Mouse (Mus musculus) retina, postnatal 1 day (tissue): ENCODE measurements at regions not wholly inside any gene's neighbourhood (a gene's known extent, or its start where the extent isn't known, plus 50 kb on each side); places are given as distances from the start of the nearest gene placed in this dataset.
A peak's percentile ranks its signal among the peaks of the same experiment; 100 is the strongest.
"Not testable (repeated sequence)": the region's sequence is repeated elsewhere in the genome, so short reads cannot be mapped to it uniquely, and the experiment has no call there.

Experiments
- DNase-seq: peaks from one replicate; pipeline ENCODE4 v3.0.0-alpha.2; 2012

GRCm38 (mm10) chr4:93567487-93568259 lies 232.4 kb upstream of the Tusc1 start:
- DNase-seq: no peak

- DNase-seq: no peak
Observed at GRCm38 (mm10) chr4:93555787-93556760, 220.8 kb upstream of the Tusc1 start.

GRCm38 (mm10) chr4:93555181-93555580 lies 219.9 kb upstream of the Tusc1 start:
- not testable (repeated sequence) for DNase-seq

DNA sequence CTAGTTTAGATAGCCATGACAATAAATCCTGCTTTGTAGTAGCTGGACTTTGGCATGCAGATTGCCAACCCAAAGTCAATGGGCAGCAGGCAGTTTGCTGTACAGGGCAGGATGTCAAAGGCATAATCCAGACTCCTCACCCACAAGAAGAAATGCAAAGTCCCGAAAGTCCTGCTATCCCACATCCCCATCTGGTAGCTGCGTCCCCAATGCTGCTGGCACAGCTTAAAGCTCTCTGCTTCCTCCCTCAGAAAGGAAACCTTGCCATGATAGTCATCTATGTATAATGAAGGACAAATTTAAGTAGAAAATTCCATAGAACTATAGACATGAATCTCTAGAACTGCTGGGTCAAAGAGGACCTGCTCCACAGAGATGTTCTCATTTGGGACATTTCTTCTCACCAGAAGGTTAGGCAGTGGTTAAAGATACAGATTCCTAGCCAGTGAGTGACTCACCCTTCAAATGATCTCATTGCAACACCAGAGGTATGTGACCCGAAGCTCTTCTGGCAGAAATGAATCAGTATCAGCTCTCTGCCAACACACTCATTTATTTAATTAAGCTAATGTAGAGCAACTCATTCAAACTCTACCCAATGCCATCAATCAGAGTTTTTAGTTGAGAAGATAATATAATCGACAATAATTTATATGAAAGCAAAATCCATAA lies 217.3 kb upstream of the Tusc1 start:
- DNase-seq: no peak

GRCm38 (mm10) chr4:93551086-93551485 lies 215.8 kb upstream of the Tusc1 start:
- no peak for DNase-seq

DNA sequence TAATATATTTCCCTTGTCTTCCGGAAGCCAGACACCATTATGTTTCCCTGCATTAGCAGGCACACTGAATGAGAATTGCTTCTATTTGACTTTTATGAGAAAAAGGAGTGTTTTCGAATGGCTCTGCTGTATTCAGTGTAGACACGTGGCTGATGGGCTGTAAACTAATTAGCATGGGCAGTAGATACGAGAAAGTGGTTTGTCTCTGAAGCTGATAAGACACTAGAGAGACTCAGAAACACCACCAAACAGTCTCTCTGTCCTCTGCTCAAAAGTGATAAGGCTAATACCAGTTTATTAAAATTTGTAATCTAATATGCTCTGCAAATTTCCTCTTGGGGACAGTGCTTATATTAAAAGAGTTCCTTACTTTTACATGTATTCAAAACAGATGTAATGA lies 205.3 kb upstream of the Tusc1 start:
- DNase-seq: no peak

GRCm38 (mm10) chr4:93527382-93527781 lies 192.1 kb upstream of the Tusc1 start:
- no peak for DNase-seq

GRCm38 (mm10) chr4:93520454-93521100 lies 185.3 kb upstream of the Tusc1 start:
- DNase-seq: no peak

- no peak for DNase-seq
Observed at GRCm38 (mm10) chr4:93518925-93519324, 183.6 kb upstream of the Tusc1 start.

DNA sequence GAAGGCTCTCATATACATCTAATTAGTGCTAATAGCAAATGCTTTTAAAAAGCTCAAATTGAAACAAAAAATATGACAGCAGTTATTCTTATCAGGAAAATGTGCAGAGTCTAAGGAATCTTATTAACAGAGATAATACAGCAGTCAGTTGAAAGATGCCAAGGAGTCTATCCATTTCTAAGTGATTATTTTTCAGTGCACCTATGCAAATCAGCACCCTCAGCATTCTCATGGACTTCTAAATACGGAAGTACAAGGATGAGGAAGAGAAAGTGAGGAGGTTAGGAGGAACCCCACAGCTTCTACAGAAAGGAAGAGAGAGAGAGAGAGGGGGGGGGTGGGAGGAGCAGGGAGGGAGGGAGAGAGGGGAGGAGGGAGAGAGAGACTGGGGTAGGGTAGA lies 175.5 kb upstream of the Tusc1 start:
- no peak for DNase-seq

DNA sequence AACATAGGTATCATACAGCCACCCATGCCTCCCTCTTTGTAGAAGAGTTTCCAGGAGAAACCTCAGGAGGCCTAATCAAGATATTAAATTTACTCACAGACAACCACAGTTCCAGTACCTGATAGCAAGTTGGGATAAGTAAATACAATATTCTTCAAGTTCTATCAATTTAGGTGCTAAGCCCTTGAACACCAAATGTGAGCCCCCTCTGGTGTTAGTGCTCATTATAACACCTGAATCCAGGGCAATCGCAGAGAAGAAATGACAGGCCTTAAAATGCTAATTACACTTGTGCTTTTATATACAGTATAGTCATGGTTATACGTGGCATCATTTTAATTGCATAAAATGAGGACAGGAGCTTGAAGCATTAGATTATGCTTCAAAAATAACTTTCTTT lies 161.6 kb upstream of the Tusc1 start:
- no peak for DNase-seq

- no peak for DNase-seq
Observed at GRCm38 (mm10) chr4:93494319-93494718, 159.0 kb upstream of the Tusc1 start.

- no peak for DNase-seq
Observed at GRCm38 (mm10) chr4:93493905-93494304, 158.6 kb upstream of the Tusc1 start.

- no peak for DNase-seq
Observed at GRCm38 (mm10) chr4:93493326-93493725, 158.0 kb upstream of the Tusc1 start.

DNA sequence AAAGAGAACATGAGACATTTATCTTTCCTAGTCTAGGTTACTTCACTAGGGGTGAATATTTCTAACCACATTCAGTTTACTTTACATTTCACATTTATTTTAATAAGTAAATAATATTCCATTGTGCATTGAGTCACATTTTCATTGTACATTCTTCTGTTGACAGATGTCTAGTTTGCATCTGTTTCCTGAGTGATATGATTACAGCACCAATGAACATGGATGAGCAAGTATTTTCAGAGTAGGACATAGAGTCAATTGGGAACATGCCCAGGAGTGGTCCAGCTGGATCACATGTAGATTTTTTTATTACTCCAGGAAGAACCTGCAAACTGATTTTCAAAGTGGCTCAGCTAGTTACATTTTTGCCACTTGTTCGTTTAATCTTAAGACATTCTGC lies 153.3 kb upstream of the Tusc1 start:
- no peak for DNase-seq

DNA sequence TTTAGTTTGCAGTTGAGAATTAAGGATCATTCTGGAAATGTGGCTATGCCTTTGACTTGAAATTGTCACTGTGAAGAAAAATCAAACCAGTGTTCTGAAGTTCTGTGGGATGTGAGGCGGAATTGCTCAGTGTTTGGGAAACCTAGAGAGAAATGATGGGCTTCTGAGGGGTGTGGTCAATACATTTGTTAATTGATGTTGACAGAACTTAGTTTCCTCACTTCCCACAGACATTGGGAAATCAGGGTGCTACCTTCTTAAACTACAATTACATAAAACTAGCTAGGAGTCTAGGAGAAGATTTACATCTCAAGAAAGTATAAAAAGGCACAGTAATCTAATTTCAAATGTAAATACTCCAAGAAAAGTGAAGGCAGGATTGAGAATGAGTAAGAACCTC lies 151.1 kb upstream of the Tusc1 start:
- DNase-seq: no peak

GRCm38 (mm10) chr4:93481247-93481646 lies 145.9 kb upstream of the Tusc1 start:
- DNase-seq: no peak

DNA sequence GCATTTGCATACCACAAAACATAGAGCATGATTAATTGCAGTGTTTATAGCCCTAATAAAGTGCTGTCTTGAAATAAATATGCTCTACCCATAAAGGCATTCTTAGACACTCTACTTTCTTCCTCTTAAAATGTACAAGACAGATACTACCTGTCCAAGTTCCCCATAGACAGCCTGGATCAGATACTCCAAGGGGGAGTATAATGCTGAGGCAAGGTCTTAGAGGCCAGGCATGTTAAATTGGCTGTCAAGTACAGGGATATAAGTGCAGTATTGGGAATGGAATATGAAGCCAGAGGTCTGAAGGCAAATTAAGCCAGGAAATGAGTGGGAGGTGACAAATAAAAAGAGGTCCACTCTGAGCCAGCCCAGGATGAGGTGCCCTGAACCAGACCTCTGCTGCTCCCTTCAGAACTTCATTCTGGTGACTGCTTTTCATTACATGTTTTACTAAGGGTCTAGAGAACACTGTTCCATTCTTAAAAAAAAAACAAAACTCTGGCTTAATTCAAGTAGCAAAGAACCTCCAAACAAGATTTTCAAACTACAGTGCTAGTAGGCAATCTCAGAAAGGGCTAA lies 142.0 kb upstream of the Tusc1 start:
- DNase-seq: no peak

GRCm38 (mm10) chr4:93467998-93468397 lies 132.7 kb upstream of the Tusc1 start:
- DNase-seq: no peak

GRCm38 (mm10) chr4:93467424-93467823 lies 132.1 kb upstream of the Tusc1 start:
- DNase-seq: no peak

- DNase-seq: peak; percentile 9
Observed at GRCm38 (mm10) chr4:93451357-93451756, 116.0 kb upstream of the Tusc1 start.

DNA sequence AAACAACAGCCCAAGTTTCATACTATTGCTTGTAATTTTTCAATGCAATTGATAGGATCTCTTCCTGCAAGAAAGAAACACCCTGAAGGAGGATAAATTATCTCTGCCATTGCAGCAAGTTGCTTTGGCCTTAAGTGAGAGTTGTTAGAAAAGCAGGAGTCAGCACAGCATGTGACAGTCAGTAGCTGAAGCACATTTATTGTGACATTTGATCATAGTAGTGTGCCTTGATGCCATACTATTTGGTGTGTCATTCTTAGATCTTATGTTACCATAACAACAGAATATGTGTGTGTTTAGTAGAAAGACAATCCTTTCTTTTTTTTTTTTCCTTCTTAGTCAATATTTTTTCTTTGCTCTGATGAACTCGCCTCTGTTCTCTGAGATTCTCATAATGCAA lies 115.5 kb upstream of the Tusc1 start:
- no peak for DNase-seq
